Mouse (Mus musculus): ENCODE measurements around the gene Olfr427.
"Not testable (repeated sequence)": the region's sequence is repeated elsewhere in the genome, so short reads cannot be mapped to it uniquely, and the experiment has no call there.

Olfr427 gene

DNA sequence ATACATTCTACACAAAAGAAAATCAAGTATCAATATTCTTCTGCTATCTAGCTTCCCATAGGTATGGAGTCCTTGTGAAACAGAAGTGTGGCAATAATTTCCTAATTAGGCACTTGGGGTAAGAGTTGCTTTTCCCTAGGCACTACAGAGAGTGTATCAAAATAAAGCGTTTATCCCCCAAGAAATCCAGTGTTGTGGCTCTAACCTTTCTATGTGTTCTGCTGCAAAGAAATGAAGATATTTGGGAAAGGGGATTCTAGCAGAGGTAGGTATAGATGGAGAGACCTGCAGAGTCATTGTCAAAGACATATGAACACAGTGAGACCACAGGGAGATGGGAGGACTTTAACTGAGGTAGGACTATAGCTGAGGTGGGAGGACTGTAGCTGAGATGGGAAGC, at the start of gene Olfr427:
Olfr427 (plus strand) TSS at position 301 of the 400 bp plus-strand sequence.
- no peak for DNase-seq (ENCODE audit: low spot score)

DNA sequence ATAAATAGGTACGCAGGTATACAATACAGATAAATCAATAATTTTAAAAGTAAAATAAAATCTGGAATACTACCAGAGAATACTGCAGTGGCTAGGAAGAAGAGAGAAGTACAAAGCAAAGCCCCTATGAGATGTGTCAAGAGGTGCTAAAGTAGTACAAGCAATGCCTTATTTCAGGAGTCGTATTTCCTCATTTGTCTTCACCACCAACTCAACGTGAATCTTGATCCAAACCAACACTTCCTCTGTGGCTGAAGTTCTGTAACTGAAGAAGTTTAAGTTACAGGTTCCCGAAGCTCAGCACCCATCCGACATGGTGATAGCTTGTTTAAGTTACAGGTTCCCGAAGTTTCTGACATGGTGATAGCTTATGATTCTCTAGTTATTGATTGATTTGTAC, 48.5 kb upstream of the Olfr427 start:
- DNase-seq (ENCODE audit: low spot score): not testable (repeated sequence)

DNA sequence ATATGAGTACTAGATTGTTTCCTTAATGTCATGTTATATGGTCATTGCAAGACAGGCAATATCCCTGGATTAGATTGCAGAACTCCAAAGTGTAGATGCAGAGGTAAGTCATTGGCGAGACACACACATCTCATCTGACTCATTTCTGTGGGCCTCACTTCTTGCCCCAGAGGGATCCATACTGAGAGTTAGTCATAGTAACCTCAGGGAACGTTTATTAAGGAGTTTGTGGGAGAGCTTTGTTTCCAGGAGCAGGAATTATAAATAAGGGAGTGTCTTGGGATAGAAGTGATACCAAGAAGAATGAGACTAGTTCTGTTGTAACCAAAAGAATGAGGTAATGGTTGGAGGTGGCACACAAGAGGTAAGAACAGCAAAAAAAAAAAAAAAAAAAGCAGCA, 47.8 kb upstream of the Olfr427 start, which contains the start of gene Olfr432:
Olfr432 (plus strand) TSS at position 313 of the 400 bp plus-strand sequence.
- DNase-seq (ENCODE audit: low spot score): no peak

DNA sequence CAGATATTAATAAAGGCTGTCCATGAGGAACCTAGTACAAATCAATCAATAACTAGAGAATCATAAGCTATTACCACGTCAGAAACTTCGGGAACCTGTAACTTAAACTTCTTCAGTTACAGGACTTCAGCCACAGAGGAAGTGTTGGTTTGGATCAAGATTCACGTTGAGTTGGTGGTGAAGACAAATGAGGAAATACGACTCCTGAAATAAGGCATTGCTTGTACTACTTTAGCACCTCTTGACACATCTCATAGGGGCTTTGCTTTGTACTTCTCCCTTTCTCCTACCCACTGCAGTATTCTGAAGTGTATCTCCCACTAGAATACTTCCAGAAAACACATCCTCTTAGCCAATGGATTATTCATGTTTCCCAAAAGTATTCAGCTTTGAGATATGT, 47.3 kb upstream of the Olfr427 start:
- DNase-seq (ENCODE audit: low spot score): not testable (repeated sequence)

DNA sequence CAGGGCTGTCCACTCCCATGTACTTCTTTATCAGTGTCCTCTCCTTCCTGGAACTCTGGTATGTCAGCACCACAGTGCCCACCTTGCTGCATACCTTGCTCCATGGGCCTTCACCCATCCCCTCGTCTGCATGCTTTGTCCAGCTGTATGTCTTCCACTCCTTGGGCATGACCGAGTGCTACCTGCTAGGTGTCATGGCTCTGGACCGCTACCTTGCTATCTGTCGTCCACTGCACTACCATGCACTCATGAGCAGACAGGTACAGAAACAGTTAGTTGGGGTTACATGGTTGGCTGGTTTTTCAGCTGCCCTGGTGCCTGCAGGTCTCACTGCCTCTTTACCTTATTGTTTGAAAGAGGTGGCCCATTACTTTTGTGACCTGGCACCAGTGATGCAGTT, 46.2 kb upstream of the Olfr427 start:
- DNase-seq (ENCODE audit: low spot score): no peak

DNA sequence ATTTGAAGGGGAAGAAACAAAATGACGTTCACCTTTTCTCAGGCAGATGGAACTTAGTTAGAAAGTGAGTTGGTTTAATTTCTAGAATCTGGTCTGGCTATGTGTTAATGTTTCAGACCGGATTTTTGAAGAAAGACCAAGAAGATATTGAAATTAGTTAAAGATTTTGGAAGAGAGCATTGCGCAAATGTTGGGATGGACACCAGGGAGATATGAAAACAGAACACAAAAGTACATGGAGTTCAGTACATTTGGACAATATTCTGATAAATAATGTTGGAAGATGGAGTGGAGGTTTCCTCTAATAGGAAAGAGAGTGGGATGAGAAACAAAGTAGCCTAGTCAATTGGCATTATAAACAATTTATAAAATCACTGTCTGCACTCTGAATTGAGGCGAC, 45.2 kb upstream of the Olfr427 start:
- no peak for DNase-seq (ENCODE audit: low spot score)

DNA sequence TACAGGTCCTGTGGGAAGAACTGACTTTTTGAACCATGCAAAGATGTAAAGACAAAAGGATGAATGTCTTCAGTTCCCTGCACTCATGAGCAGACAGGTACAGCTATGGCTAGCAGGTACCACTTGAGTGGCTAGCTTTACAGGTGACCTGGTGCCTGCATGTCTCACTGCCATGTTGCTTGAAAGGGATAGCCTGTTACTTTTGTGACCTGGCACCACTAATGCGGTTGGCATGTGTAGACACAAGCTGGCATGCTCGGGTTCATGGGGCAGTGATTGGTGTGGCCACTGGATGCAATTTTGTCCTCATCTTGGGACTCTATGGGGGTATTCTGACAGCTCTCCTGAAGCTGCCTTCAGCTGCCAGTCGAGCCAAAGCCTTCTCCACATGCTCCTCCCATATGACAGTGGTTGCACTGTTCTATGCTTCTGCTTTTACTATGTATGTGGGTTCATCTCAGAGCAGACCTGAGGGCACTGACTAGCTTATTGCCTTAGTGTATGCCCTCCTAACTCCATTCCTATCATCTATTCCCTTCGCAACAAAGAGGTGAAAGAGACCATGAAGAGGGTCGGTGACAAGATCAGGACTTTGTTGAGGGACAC, 44.7 kb upstream of the Olfr427 start:
- no peak for DNase-seq (ENCODE audit: low spot score)

DNA sequence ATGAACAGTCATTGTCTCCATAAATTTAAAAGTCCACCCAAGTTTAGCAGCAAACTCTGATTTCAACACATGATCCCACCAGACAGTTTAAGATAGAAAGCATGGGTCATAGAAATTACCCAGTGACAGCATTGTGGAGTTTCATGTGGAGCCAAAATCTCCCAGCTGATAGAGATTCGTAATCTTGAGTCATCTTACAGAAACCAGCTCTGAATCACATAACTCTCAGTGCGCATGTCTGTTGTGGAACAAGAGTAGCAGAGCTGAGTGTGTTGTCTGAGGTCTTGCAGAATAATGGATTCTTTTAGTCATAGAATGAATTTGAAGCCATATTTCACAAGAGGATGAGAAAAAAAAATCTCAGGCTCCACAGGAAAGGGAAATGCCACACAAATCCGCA, 43.7 kb upstream of the Olfr427 start:
- no peak for DNase-seq (ENCODE audit: low spot score)

DNA sequence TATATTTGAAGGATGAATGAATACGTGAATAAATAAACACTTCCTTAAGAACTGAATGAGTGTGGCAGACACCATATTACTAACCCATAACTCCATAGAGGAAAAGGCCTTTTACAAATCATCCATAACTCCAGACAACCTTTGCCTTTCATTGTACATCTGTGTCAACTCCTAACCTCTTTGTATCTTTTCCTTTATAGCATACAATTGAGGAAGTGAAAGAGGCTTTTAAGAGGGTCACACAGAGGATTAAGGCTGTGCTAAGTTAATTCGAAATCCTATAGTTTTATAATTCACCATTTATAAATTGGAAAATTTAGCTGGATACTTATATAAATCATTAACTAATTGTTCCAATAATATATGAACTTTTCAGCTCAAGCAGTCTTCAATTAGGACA, 41.4 kb upstream of the Olfr427 start:
- DNase-seq (ENCODE audit: low spot score): no peak

DNA sequence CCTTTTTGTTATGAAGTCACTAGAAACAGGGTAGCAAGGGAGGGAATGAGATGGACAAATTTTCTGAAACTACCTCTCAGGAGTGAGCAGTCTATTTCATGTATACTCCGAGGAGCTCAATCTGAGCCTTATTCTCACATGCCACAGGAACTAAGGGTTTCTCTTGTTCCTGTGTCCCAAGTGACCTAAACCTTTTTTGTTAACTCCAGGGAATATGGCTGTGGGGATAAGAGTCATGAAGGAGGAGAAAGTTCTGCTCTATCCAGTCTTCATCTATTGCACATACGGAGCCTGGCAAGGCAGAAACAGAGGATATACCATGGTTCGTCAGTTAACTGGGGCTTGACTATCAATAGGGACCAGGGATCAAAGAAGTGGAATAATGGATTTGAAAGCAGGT, 30.4 kb upstream of the Olfr427 start, which contains the start of gene Olfr430:
Olfr430 (plus strand) TSS at position 301 of the 400 bp plus-strand sequence.
- no peak for DNase-seq (ENCODE audit: low spot score)

DNA sequence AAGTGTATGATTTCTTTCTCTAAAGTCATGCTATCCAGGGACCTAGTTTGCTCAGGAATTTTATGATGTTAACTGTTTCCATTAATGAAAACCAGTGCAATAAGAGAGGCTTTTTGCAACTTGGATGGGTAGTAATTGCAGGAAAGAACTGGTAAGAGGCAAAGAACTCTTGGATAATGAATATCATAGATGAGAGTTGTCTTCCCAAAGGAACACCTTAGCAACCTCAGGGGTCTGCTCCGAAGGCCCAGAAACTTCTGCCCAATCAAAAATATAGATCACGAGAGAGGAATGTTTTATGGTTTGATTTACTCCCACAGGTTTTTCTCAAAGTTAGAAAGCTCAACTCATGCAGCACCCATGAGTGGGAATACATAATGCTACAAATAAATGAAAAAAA, 12.7 kb upstream of the Olfr427 start, which contains the start of gene Olfr429:
Olfr429 (plus strand) TSS at position 301 of the 400 bp plus-strand sequence.
- DNase-seq (ENCODE audit: low spot score): no peak

DNA sequence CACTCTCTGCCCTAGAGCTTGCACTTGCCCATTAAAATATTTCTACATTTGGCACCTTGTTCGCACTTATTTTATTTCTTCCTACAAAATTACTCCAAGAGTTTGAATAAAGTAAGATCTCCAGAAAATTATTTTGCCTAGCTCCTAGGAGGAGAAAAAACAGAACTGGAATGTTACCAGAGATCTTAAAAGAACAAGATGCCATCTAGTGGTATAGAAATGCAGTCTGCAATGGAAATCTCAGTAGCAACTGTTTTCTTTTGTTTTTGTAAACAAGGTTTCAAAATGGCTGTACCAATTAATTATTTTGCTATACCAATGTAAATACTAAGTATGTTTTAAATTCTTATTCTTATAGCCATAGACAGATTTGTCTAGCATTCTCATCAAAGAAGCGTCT, 7.0 kb downstream of the Olfr427 start:
- no peak for DNase-seq (ENCODE audit: low spot score)

DNA sequence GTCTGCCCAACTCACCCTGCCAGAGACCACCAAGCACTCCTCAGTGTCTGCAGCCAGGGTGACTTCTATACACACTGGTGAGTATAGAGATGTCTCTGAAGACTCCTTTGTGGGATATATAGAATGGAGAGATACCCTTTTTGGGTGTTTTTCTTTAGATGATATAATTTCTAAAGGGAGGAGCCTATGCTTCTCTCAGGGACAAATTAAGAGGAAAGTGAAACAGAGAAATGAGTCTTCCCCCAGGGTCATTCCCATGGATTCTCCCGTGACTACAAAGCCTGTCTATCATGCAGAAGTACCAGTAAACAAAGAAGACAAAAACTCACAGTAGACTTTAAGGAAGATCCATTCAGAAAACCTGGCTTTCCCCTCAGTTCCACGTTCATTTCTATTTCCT, 24.4 kb downstream of the Olfr427 start, which contains the start of gene Olfr231:
Olfr231 (minus strand) TSS at position 101 of the 400 bp plus-strand sequence.
- no peak for DNase-seq (ENCODE audit: low spot score)

DNA sequence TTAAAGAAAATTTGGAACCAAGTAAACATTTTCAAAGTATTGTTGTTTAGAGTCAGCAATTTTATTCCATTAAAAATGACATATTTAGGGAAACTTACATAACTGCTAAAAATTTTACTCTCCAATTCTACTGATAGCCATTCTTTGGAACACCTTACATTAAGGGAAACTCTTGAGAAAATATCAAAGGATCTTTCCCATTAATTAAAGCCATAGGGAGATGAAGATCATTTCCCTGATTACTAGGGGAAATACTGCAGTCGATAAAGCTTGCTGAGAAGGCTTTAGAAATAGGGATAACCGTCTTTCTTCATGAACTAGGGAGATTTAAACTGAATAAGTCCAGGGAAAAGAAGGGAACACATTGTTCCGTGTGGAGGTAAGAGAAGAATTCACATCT, 34.5 kb downstream of the Olfr427 start, which contains the start of gene Olfr424:
Olfr424 (plus strand) TSS at position 301 of the 400 bp plus-strand sequence.
- no peak for DNase-seq (ENCODE audit: low spot score)

DNA sequence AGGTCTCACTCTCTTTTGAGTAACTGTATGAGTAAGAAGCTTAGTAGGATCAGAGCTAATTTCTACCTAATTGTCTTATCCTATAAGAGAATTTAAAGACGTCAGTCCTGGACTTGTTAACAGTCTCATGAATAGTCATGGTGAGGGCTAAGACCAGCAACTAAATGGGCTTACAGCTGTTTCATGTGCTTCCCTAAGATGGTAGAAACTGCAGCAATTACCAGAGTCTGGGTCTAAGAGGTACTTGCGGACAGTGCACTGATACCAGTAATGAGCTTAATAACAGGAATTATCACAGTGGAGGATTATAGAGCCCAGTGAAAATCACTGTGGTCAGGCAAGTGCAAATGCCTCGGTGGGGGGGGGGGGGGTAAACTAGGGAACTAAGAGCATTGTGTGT, 35.3 kb downstream of the Olfr427 start:
- DNase-seq (ENCODE audit: low spot score): no peak

DNA sequence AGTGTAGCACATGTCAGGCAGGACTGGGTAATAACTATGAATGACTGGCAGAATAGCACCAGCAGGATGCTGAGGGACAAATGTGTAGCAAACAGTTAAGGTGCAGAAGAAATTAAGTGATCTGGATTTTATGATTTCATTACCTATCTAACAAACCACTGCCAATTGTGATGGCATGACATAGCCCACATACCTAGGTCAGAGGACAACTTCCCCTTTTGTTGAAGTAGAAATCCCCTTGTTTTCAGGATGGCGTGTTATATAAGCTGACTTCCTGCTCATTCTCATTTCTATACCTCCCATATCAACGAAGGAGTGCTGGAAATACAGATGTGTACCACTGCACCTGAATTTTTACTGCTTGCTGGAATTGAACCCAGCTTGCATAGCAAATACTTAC, 44.7 kb downstream of the Olfr427 start:
- no peak for DNase-seq (ENCODE audit: low spot score)

DNA sequence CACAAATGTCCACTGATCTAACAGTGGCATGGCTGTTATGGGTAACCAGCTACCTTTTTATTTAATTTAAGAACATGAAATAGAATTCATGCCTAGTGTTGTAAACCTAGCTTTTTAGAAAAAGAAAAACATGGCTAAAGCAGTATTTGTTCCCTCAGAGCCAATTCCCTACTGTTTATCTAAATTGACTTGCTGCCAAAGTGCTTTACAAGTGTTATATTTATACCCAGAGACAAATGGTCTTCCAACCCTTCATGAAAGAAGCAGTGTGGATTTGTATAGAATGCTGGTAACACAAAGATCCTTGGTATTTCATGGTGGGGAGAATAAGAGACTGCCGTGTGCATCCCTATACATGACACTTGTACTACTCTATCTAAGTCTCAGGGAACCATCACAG, 50.0 kb downstream of the Olfr427 start:
- DNase-seq (ENCODE audit: low spot score): no peak

DNA sequence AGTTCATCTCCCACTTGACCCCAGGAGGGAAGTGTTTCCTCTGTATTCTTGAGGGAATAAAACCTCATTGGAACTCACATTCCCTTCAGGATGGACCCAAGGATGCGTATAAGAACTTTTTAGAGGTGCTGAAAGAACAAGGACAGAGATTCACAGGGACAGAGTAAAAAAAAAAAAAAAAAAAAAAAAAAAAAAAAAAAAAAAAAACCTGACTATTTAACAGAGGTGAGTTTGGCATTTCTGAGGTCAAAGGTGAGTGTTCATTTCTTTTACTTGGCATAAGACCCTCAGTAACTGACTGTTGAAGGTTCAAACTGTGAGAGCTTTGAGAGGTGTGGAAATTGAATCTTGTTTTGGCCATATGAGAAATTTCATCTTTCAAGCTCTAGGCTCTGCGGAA, 52.6 kb downstream of the Olfr427 start:
- DNase-seq (ENCODE audit: low spot score): no peak
